Mouse (Mus musculus) liver, postnatal 0 days (tissue): ENCODE measurements around the gene Ugt2a3. TPM values are rescaled to one million over a fixed set of nuclear protein-coding genes. Genes with fewer than 3 reads are reported as not detected.

Experiments used
- ATAC-seq: fragments of 200-750 bp; cut with Nextera tagmentation; 2 replicates; pipeline ENCODE4 v1.8.0; 2017; ENCODE audit warnings: mild to moderate bottlenecking, moderate library complexity
- DNase-seq: peaks from one replicate; pipeline ENCODE4 v3.0.0-alpha.2; 2016
- H3K27ac ChIP-seq: fragments of 300-500 bp; sonication (generic); 2 replicates; pipeline ENCODE4 v1.5.1; 2014; ENCODE audit warnings: antibody characterized with exemption, moderate library complexity, mild to moderate bottlenecking, low read depth
- H3K27me3 ChIP-seq: fragments of 300-500 bp; sonication (generic); 2 replicates; pipeline ENCODE4 v1.6.1; 2014; ENCODE audit warnings: low read length, control low read depth, mixed read lengths; ENCODE audit not compliant: insufficient read depth
- H3K36me3 ChIP-seq: fragments of 300-500 bp; sonication (generic); replicated peaks from 2 replicates; pipeline ENCODE4 v1.6.1; 2014; ENCODE audit warnings: mild to moderate bottlenecking, control low read depth, low read length, moderate library complexity, mixed read lengths; ENCODE audit not compliant: insufficient read depth
- H3K4me1 ChIP-seq: fragments of 300-500 bp; sonication (generic); 2 replicates; pipeline ENCODE4 v1.6.1; 2014; ENCODE audit warnings: antibody characterized with exemption, mild to moderate bottlenecking, control low read depth; ENCODE audit not compliant: insufficient read depth
- H3K4me2 ChIP-seq: fragments of 300-500 bp; sonication (generic); 2 replicates; pipeline ENCODE4 v1.6.1; 2014; ENCODE audit warnings: low read depth, mild to moderate bottlenecking, low read length, moderate library complexity, mixed read lengths
- H3K4me3 ChIP-seq: fragments of 300-500 bp; sonication (generic); 2 replicates; pipeline ENCODE4 v1.5.1; 2014; ENCODE audit warnings: low read depth, low read length
- H3K9ac ChIP-seq: fragments of 300-500 bp; sonication (generic); replicated peaks from 2 replicates; pipeline ENCODE4 v1.6.1; 2014; ENCODE audit warnings: mild to moderate bottlenecking, moderate library complexity
- H3K9me3 ChIP-seq: fragments of 300-500 bp; sonication (generic); 2 replicates; pipeline ENCODE4 v1.6.1; 2016; ENCODE audit warnings: mild to moderate bottlenecking, control low read depth, low read length, mixed read lengths
- CTCF ChIP-seq: sonication (generic); IDR thresholded peaks from 2 replicates; pipeline ENCODE4 v1.5.1; 2016; ENCODE audit warnings: antibody characterized with exemption, low read depth
- EP300 ChIP-seq: IDR thresholded peaks from 2 replicates; pipeline ENCODE4 v1.6.1; 2016; ENCODE audit warnings: antibody characterized with exemption, low read depth, mild to moderate bottlenecking
- WGBS: fragments of 180-500 bp; shearing (Covaris S2); extraction: QIAGEN DNeasy Blood & Tissue Kit; methylation state at CpG from one replicate; pipeline ENCODE4 v1.1.7; 2014; ENCODE audit not compliant: insufficient replicate concordance; 5-methylcytosine and 5-hydroxymethylcytosine counted together
- polyA plus RNA-seq: library from polyadenylated mRNA; unstranded; fragments of >200 nt; fragmentation: Nextera tagmentation; extraction: Ambion mirVana; gene quantifications from 2 replicates; pipeline ENCODE4 v1.2.1, GENCODE M21; 2015

Ugt2a3 gene
- polyA plus RNA-seq, 1 experiment from 2014 or later: 1.9 TPM

DNA sequence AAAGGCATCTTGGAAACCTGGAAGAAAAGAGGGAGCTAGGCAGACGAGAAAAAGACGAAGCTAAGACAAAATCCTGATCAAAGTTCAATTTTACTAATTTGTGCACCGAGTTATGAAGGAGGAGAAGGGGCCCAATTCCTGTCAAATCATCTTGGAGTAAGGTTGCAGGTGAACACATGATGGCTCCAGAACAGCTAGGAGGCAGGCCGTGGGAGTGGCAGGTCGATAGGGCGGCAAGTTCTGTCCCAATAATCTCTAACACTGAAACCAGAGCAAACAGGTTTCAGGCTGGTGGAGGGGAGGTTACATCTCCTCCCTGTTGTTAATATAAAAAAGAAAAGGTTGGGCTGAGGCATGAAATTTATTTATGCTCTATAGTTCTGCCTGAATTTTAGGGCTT is 61.4 kb downstream of the Ugt2a3 start:
- Histone ChIP-seq H3K4me3 (no peak overlapping the region), H3K9ac (no peak overlapping the region), H3K4me1 (no peaks in the 10 kb centered on the region), H3K4me2 (no peak overlapping the region), H3K9me3 (peaks cover 3% of the 10 kb centered on the region; the same call in 1 of the 2 replicates), H3K27ac (no peak overlapping the region), H3K36me3 (no peaks in the 10 kb centered on the region), H3K27me3 (no peaks in the 10 kb centered on the region)
- ATAC-seq (no peak), DNase-seq (no peak)
- TF ChIP-seq EP300 (no peak), CTCF (no peak)
- WGBS: 81% methylated on average over 6 of the region's 6 CpGs

Other genes with a start within 250 kb of the Ugt2a3 start
- gene Ugt2b36, start 244.6 kb downstream of the Ugt2a3 start, polyA plus RNA-seq: 13.0 and 15.0 TPM in 2 replicates
- 146 and 156 TPM in 2 replicates for gene Ugt2b5, start 196.9 kb downstream of the Ugt2a3 start, polyA plus RNA-seq
- 0.07 TPM in 1 of 2 replicates, not detected in the other for gene Ugt2b37, start 82.4 kb downstream of the Ugt2a3 start, polyA plus RNA-seq
- not detected in 2 replicates for gene Ugt2b38, start 87.0 kb upstream of the Ugt2a3 start, polyA plus RNA-seq
- not detected in 2 replicates for gene Ugt2a2, start 145.1 kb upstream of the Ugt2a3 start, polyA plus RNA-seq
- gene Gm43638, start 149.6 kb upstream of the Ugt2a3 start, polyA plus RNA-seq: not detected in 2 replicates
- not detected in 2 replicates for gene Ugt2a1, start 153.7 kb upstream of the Ugt2a3 start, polyA plus RNA-seq
- 3.7 and 3.9 TPM in 2 replicates for gene Sult1b1, start 201.0 kb upstream of the Ugt2a3 start, polyA plus RNA-seq
- gene Sult1d1, start 231.8 kb upstream of the Ugt2a3 start, polyA plus RNA-seq: 57.9 and 68.7 TPM in 2 replicates